Mouse (Mus musculus) gastrocnemius, adult 2 months (tissue): Measurements from ENCODE around the gene Man1a. TPM values are rescaled to one million over a fixed set of nuclear protein-coding genes. Genes with fewer than 3 reads are reported as not detected.
A peak's percentile ranks its signal among the peaks of the same experiment; 100 is the strongest.

ENCODE experiments used
- DNase-seq: peaks from one replicate; pipeline ENCODE4 v3.0.0; 2022
- H3K27ac ChIP-seq: fragments of 200-600 bp; 2 replicates; pipeline ENCODE4 v1.8.1; 2022; ENCODE audit warnings: mild to moderate bottlenecking
- H3K4me3 ChIP-seq: fragments of 200-600 bp; 2 replicates; pipeline ENCODE4 v1.8.1; 2022; ENCODE audit warnings: mild to moderate bottlenecking, moderate library complexity
- CTCF ChIP-seq: fragments of 200-600 bp; IDR thresholded peaks from 2 replicates; pipeline ENCODE4 v1.8.1; 2022; ENCODE audit warnings: antibody characterized with exemption, mild to moderate bottlenecking, moderate library complexity
- intact Hi-C: fragments of 180-260 bp; cut with DNase I; formaldehyde crosslinking; loops from one replicate; pipeline ENCODE4 v1.15.1; 2025
- long read RNA-seq, 2 experiments: library from polyadenylated mRNA; stranded (forward); transcript quantifications; one replicate each; pipeline ENCODE4 v2.0.0; 2021
- total RNA-seq, 2 experiments: library from RNA; stranded (reverse); gene quantifications; 2 replicates each; pipeline ENCODE4 v1.2.3; 2021

The Man1a gene
- 10 to 100 TPM in 1 of 2 experiments, 1 to 10 TPM in 1; 8.4 to 10.4 TPM for total RNA-seq
- long read RNA-seq, experiment 1, full-length matches to known transcripts: 8 of 9 reads
- long read RNA-seq, experiment 1, partial matches to known transcripts: 0 of 9 reads
- long read RNA-seq, experiment 1, other reads (novel, unspliced or antisense): 1 of 9 reads
- long read RNA-seq, experiment 2, full-length matches to known transcripts: 4 of 5 reads
- long read RNA-seq, experiment 2, partial matches to known transcripts: 0 of 5 reads
- long read RNA-seq, experiment 2, other reads (novel, unspliced or antisense): 1 of 5 reads

- TF ChIP-seq CTCF: no peak
These were observed at the start of gene Man1a for GRCm38 (mm10) chr10:54076420-54076819. Gene Man1a (minus strand): TSS chr10:54076609.

GRCm38 (mm10) chr10:54121816-54122215 is 45.4 kb upstream of the Man1a start:
- DNase-seq: no peak
- intact Hi-C loops: no loop called here
- TF ChIP-seq CTCF: no peak
- H3K27ac ChIP-seq: no peak overlapping the region
- H3K4me3 ChIP-seq: no peak overlapping the region

More at GRCm38 (mm10) chr10:54076420-54076819, at the start of gene Man1a:
- DNase-seq: peak; percentile 49
- Histone ChIP-seq H3K4me3 (peak within 1 kb of the TSS; percentile 85), H3K27ac (peak within 1 kb of the TSS; percentile 88)
- intact Hi-C loops: loop anchor here (10.0 kb wide), 1 partner anchor 202 kb away; no protein-coding TSS in a partner anchor

DNA sequence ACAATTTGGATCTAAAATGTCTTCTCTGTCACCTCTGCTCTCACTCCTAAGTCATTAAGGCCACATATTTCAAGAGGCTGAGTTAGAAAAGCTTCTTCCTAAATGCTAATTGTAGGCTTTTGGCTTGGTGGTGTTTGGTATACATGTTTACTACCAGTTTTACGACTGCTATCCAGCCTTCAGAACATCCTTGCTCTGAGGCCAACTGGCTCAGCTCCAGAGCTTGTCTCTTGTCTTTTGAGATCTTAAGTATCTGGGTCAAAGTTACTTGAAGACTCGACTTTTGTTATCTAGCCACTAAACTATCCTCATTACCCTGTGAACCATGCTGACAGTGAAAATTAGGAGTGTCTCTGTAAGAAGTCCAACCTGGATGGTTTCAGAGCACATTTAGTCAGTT is 44.0 kb upstream of the Man1a start:
- TF ChIP-seq CTCF: no peak
- intact Hi-C loops: no loop called here
- Histone ChIP-seq H3K27ac (peak overlapping the region; percentile 2; the same call in 1 of the 2 replicates), H3K4me3 (no peak overlapping the region)
- peak; percentile 23 for DNase-seq

DNA sequence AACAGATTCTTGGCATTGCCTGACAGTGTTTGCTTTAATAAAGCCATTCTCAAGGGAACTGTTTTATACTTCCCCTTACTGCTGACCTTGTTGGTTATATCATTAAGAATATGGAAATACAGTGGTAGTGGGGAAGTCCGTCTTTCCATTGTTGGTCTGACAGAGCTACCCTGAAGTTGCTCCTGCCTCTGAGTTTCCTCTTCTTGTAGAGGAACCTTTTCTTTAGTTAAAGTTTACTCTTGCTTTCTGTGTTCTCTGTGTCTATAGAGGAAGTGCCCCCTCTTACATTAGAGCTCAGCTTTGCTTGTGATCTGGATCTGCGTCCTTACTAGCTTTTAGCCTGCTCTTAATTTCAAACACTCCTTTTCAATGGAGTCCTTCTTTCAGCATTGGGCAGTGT is 42.9 kb upstream of the Man1a start:
- intact Hi-C loops: no loop called here
- H3K27ac ChIP-seq: peak overlapping the region; percentile 2
- no peak for DNase-seq
- H3K4me3 ChIP-seq: no peak overlapping the region
- TF ChIP-seq CTCF: no peak

DNA sequence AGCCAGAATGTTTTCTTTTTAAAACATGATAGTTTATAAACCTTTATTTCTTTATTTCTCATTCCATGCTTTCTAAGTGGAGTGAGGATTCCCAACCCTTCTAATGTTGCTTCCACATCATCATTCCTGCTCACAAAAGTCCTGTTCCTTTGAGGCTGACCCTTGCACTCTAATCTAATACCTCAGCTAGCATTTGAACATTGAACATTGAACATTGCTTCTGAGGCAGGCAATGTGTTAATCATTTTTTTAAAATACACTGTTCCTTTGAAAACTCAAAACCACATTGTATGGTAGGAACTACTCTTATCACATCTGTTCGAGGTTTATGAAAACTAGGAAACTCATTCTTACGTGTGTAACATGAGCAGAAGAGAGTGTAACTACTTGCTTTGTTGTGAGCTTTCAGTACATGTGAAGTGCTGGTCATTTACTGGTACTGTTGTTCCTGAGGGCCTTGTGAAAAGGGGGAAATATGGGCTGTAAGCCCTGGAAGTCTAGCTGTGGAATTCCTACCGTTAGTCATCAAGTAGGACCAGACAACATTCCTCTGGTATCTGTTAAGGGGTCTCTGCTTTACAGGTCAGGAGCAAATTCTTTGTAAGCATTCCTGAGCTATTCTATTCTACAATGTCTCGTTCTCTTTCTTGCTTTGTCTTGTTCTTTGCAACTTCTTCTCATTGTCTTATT is 42.0 kb upstream of the Man1a start:
- intact Hi-C loops: no loop called here
- H3K27ac ChIP-seq: peak overlapping the region; percentile 54
- TF ChIP-seq CTCF: no peak
- DNase-seq: no peak
- H3K4me3 ChIP-seq: no peak overlapping the region

DNA sequence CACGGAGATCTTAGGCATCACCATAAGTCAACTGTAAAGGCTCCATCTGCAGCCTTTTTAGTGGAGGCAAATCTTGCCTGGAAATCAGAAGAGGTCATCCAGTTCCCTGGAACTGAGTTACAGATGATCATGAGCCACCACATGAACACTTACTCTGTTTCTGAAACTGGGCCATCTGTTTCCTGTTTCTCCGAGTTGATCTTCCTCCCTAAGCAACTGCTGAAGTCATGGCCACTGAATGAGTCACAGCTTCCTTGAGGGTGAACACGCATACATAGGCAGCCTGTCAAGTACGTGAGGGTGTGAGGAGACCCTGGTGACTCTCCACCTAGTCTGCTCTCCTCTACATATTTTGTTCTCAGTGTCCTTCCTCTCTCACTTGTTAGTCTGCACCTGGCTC is 41.4 kb upstream of the Man1a start:
- peak overlapping the region; percentile 54 for H3K27ac ChIP-seq
- no peak for TF ChIP-seq CTCF
- intact Hi-C loops: no loop called here
- DNase-seq: peak; percentile 44
- no peak overlapping the region for H3K4me3 ChIP-seq

DNA sequence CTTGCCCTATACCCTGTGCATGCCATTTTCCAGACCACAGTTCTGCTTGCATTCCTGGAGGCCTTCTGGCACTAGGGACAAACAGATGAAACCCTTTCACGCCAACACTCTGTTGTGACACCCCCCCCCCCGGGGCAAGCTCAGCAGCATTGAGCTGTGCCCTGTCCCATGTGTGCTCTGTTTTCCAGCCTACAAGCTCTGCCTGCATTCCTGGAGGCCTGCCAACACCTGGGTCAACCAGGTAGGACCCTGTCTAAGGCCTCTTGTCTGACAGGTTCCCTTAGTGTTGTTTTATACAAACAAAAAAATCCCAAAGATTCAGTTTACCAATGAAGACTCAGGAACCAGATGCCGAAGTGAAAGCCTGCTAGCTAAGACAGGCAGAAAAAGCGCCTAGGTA is 27.3 kb upstream of the Man1a start:
- DNase-seq: peak; percentile 16
- no peak overlapping the region for H3K27ac ChIP-seq
- intact Hi-C loops: no loop called here
- TF ChIP-seq CTCF: no peak
- H3K4me3 ChIP-seq: no peak overlapping the region

DNA sequence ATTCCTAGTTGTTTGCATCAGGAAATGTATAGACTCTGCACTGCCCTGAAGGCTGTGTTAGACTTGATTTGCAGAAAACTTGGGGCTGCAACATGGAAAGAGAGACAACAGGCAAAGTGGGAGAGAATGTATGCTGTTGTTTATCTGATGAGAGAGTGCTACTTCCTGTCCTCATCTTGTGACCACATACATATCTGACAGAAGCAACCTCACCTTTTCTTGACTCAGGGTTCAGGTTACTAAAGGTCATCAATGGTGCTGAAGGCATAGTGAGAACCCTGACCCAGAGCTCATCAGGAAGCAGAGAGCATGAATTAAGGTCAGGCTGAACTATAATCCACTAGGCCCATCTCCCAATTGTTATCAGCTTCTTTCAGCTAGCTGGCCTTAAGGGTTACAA is 15.7 kb upstream of the Man1a start:
- no peak overlapping the region for H3K4me3 ChIP-seq
- intact Hi-C loops: no loop called here
- TF ChIP-seq CTCF: no peak
- H3K27ac ChIP-seq: no peak overlapping the region
- no peak for DNase-seq

- intact Hi-C loops: no loop called here
- no peak for TF ChIP-seq CTCF
- Histone ChIP-seq H3K27ac (no peak overlapping the region), H3K4me3 (no peak overlapping the region)
- DNase-seq: no peak
These were observed 13.5 kb upstream of the Man1a start for GRCm38 (mm10) chr10:54089923-54090322.

DNA sequence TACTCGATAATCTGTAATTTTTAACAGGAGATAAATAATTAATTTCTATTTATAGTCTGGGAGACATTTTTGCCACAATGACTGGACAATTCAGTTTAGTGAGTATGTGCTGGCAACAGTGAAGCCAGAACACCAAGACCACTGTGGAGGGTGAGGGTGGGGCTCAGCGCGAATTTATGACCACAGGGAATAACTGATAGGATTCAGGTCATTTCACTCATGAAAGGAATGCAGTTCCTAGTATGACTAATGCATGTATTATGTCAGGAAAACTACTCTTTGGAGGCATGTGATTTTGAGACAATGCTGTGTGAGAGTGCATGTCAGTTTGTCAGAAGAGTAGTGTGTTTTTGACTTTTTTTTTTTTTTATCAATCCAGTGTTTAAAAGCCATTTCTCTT is 10.9 kb upstream of the Man1a start:
- H3K27ac ChIP-seq: no peak overlapping the region
- no peak for TF ChIP-seq CTCF
- no peak overlapping the region for H3K4me3 ChIP-seq
- DNase-seq: no peak
- intact Hi-C loops: no loop called here

- Histone ChIP-seq H3K4me3 (no peak overlapping the region), H3K27ac (no peak overlapping the region)
- TF ChIP-seq CTCF: no peak
- DNase-seq: no peak
- intact Hi-C loops: no loop called here
These were observed 8.7 kb upstream of the Man1a start for GRCm38 (mm10) chr10:54085073-54085472.

- intact Hi-C loops: loop anchor here (10.0 kb wide), 1 partner anchor 202 kb away; no protein-coding TSS in a partner anchor
- peak; percentile 41; the same call in 1 of the 2 replicates for TF ChIP-seq CTCF
- H3K27ac ChIP-seq: peak overlapping the region; percentile 88
These were observed 596 bp upstream of the Man1a start for GRCm38 (mm10) chr10:54077005-54077404.

GRCm38 (mm10) chr10:54075441-54076010 is 883 bp downstream of the Man1a start:
- no peak for TF ChIP-seq CTCF
- intact Hi-C loops: loop anchor here (10.0 kb wide), 1 partner anchor 201 kb away; no protein-coding TSS in a partner anchor
- Histone ChIP-seq H3K4me3 (peak overlapping the region; percentile 85), H3K27ac (peak overlapping the region; percentile 88)
- DNase-seq: peak; percentile 96

More at GRCm38 (mm10) chr10:54077005-54077404, 596 bp upstream of the Man1a start:
- peak overlapping the region; percentile 85 for H3K4me3 ChIP-seq
- DNase-seq: no peak
